Mouse (Mus musculus) stomach, postnatal 0 days (tissue): ENCODE results near the gene Fnip1.

Source experiments
- CTCF ChIP-seq: IDR thresholded peaks from 2 replicates; pipeline ENCODE4 v1.5.1; 2016; ENCODE audit warnings: antibody characterized with exemption, low read depth, mild to moderate bottlenecking, moderate library complexity
- EP300 ChIP-seq: optimal IDR thresholded peaks from 2 replicates; pipeline ENCODE3; 2016; ENCODE audit warnings: antibody characterized with exemption

DNA sequence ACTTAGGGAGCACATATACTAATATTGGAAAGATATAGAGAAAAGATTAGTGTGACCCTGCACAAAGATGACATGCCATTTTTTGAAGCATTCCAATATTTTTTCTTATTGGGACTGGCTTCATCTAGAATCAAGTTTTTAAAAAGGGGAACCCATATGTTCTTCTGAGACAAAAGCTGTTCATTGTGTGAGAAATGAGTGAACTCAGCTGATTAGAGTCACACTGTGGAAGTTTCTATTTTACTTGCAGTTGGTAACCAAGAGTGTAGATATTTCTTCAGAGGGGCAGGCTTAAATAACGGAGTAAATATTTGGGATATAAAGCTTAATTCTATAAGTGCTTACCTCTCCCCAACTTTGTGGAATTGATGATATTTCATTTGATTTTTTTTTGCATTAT, 20.2 kb downstream of the Fnip1 start:
- TF ChIP-seq CTCF: no peak
- TF ChIP-seq EP300: no peak
